Mouse (Mus musculus) left cerebral cortex, adult 8-10 months (tissue): ENCODE data around the gene Nyap1. TPM values are rescaled to one million over a fixed set of nuclear protein-coding genes. Genes with fewer than 3 reads are reported as not detected.

Experiments
- DNase-seq, 2 experiments: peaks; one replicate each; pipeline ENCODE4 v3.0.0; 2022; ENCODE audit warnings: low spot score in 2 of 2
- total RNA-seq, 4 experiments: library from RNA; stranded (reverse); gene quantifications; 2 replicates each; pipeline ENCODE4 v1.2.4; 2022

Nyap1 gene
- total RNA-seq, 4 experiments from 2014 or later = 76.3 to 78.9 (median 77.7) TPM

DNA sequence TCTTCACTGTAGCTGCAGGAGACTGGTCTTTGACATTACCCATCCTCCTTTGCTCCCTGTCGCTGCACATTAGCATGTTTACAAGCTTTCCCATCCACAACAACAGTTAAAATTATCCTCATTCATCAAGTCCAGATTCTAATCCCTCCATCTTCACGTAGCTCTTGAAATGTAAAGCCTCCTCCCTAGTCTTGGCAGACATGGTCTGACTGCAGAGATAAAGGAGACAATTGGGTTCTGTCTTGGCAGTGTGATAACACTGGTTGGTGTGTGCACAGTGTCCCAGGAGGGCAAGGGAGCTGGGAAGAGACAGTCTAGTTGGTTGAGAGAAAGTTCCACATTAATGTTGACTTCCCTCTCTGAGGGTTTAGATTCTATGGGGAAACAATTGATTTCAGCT lies 41.6 kb downstream of the Nyap1 start:
- no peak for DNase-seq

DNA sequence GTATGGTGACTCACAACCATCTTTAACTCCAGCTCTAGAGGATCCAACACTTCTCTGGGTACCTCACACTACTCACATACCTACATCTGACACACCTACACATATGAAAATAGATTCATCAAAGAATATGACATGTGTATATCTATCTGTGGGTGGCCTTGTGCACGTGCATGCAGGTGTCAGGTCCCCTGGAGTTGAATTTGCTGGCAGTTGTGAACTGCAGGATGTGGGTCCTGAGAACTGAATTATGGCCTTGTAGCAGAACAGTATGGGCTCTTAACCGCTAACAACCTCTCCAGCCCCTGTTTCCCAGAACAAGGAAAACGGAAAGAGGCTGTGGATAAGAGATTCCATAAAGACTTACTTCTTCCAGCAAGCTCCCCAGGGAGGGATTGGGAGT lies 42.3 kb downstream of the Nyap1 start:
- DNase-seq = no peak

DNA sequence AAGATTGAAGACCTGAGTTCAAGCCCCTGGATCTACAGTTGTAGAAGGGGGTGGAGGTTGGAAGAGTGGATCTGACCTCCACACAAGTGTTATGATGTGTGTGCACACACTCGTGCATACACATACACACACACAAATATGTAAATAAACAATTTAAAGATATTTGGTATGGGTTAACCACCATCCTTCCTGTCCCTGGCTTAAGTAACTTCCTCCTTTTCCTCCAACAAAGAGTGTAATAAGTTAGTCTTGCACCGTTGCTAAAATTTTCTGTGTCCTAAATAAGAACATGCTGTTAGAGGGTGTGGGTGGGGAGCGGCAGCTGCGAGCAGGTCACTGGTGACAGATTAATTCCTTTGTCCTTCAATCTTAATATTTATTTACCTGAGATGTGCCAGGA lies 45.5 kb downstream of the Nyap1 start:
- no peak for DNase-seq

DNA sequence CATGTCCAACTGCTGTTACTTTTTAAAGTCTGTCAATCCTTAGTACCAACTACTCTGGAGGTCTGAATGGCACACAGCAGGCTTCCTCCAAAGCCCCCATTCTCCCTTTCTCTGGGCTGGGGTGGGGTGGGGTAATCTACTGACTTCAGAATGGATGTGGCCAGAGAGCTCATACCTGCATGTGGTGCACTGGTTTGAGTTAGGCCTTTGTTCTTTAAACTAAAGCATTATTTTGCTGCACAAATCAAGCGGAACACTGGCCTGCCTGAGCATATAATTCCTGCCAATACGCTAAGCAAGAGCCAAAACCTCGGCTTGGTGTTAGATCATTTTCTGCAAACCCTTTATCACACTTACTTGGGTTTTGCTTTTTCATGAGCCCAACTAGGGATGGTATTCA lies 46.6 kb downstream of the Nyap1 start:
- no peak for DNase-seq

DNA sequence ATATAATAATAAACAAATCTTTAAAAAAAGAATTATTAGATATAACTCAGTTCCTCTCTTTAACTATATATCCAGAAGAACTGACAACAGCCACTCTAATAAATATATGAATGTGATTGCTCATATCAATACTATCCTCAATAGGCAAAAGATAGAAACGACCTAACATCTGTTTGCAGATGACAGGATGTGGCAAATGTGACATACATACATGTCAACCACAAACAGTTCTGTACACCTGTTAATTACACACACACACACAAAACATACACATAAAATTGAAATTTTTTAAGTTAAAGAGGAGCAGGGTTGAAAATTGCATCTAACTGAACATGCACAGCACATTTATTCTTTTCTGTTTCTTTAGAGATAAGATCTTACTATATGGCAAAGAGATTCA lies 49.5 kb downstream of the Nyap1 start:
- no peak for DNase-seq

DNA sequence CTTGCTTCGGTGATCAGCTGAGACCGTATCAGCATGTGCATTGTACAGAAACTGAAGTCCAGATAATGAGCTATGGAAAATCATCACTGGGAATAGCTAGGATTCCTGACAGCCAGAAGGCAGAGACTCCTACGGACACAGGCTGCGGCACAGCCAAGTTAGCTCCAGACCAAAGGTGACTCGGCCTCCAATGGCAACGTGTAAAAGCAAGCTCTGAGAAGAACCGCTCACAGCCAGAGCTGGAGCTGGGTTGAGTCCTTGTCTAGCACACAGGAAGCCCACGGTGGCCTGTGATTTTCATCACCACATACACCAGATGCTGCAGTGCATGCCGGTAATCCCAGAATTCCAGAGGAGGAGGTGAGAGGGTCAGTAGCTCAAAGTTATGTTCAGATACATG lies 50.9 kb downstream of the Nyap1 start:
- DNase-seq = no peak

DNA sequence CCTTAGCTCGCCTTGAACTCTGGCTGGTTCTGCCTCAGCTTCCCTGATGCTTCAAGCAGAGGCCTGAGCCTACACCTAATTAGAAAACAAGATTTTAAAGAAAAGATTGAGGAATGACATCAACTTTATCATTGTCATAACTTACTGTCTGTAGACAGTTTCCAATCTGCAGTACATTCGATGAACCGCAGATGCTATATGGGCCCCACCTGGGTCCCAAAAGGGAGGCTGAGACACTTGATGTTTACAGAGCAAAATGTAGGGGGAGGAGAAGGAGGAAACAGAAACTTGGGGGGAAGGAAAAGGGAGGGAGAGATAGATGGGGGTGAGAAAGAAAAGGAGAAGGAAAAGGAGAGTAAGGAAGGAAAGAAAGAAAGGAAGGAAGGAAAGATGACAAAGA lies 51.4 kb downstream of the Nyap1 start:
- DNase-seq = no peak

DNA sequence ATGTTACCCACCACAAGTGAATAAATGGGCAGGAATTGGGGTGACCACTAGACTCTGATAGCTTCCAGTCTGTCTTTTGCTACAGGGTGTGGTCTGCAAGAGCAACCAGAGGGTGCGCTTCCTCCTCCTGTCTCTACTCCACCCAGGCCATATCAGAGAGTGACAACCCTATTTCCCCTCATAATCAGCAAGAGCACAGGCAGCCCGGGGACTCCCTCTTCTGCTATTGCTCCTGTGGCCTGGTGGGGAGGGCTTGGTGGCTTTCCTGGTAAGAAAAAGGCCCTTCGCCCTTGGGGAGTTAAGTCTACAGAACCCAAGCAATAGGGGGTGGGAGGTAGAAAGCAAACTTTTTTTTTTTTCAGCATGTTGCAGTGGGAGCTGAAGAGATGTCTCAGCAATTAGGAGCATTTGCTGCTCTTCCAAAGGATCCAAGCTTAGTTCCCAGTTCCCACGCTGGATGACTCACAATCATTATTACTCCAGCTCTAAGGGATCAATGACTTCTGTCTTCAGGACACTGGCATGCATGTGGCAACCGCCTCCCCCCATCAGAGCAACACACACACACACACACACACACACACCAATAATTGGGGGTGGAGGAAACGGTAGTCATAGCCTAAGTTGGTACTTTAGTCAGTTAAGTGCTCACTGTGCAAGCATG lies 55.1 kb downstream of the Nyap1 start:
- no peak for DNase-seq

DNA sequence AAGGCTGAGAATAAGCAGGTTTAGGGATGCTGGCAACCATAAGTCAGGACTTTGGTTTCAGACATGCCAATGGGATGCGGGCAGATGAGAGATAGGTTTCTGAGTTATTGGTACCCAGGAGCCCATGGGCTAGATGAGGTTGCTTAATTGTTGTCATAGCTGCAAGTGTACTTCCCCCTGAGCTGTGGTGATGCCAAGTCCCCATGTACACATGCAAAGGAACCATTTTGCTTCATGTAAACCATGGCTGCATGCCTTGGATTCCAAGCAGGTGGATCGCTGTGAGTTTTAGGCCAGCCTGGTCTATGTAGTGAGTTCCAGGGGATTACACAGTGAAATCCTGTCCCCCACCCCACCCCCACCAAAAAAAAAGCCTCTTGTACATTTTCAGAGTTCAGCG lies 55.8 kb downstream of the Nyap1 start:
- DNase-seq = no peak

DNA sequence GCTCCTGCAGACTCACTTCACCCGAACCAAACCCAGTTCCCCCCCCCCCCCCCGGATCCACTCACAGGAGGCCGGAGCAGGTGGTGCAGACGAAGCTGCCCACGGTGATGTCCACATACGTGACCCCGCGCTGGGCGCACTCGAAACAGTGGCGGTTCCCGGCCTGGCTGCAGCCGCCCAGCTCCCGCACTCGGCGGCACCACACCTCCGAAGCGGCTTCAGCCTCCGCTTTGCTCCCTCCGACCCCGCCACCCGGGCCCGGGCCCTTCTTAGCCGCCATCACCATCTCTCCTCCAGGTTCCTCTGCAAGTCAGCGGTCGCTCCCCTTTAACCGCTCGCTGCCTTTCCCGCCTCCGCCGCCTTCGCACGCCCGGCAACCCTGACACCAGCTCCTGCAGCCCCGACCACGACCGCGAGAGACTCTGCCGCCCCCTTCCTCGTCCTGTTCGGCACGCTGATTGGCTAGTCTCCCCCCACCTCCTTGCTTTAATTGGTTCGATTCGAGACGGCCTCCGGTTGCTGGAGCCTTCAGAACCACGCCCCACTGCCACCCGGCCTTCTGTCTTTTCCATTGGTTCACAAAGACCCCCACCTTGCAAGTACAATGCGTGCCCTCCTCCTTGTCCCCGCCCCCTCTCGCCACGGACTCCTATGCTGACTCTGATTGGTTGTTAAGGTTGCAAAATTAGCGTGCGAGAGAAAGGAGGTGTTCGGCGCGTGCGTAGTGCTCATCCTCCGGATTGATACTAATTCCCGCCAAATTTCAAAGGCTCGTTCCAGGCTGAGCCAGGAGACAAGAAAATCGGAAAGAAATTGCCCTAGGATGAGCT lies 56.9 kb downstream of the Nyap1 start, which contains the start of gene Agfg2:
Gene Agfg2, minus strand, starts transcription at position 433 of the 830 bp plus-strand sequence.
- peak; percentile 90 to 100 for DNase-seq

DNA sequence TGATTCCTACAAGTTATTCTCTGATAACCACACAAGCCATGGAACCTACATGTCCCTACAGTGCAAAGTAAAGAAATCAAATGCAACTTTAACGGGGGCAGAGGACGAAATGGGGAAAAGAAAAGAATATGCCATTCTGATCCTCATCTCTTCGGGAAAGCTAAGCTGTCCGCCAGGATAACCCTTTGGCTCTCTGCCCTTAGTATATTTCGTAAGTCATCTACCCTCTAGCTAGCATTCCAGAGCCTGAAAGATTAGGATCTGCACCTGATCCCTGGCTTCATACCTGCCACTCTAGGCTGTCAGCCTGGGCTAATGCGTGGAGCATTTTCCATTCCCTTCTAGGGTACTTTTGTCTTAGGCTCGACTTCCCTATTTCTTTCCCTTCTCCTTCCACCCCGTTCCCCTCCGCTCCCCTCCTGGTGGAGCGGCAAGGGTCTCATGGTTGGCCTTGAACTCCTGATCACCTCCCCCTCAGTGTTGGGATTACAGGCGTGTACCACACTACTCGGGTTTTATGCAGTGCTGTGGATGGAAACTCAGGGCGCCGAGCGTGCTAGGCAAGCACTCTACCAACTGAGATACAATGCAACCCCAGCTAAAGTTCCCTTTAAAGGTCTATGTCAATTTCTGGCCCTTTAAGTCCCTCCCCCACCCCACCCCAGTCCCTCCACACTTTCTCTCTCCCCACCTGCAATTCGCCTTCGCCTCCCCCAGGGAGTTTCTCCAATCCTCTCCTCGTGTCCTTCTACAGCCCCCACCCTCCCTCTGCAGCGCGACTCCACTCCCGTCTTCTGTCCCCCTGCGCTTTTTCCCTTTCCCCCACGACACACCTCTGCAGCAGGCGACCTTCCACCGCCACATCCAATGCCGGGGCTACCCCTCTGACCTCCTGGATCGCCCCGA lies 57.8 kb downstream of the Nyap1 start:
- DNase-seq = no peak

DNA sequence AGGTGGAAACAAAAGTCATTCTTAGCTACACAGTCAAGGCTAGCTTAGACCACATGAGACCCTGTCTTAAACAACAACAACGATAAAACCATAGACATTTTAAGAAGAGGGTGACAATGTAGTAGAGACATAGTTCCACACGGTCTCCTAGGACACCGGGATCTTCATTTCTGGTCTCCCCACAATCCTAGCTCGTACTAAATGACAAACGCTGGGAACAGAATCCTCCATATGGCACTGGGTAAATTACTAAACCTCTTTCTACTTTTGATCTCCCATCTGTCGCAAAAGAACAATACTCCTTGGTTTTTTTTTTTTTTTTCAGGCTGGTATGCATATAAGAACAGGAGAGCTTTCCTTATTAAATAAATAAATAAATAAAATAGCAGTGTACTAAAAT lies 58.9 kb downstream of the Nyap1 start:
- no peak for DNase-seq

Other genes with a start within 250 kb of the Nyap1 start
- 10 to 100 TPM; 32.3 to 34.8 (median 32.8) TPM for gene Pop7, start 239.1 kb downstream of the Nyap1 start, total RNA-seq
- 10 to 100 TPM; 62.1 to 65.2 (median 63.5) TPM for gene Gigyf1, start 223.1 kb downstream of the Nyap1 start, total RNA-seq
- gene Epo, start 208.4 kb downstream of the Nyap1 start, total RNA-seq = not detected
- 100 to 1,000 TPM; 654 to 672 (median 660) TPM for gene Gnb2, start 208.1 kb downstream of the Nyap1 start, total RNA-seq
- 100 to 1,000 TPM; 111 to 119 (median 113) TPM for gene Actl6b, start 188.1 kb downstream of the Nyap1 start, total RNA-seq
- 10 to 100 TPM; 10.7 to 16.2 (median 12.7) TPM for gene Tfr2, start 171.8 kb downstream of the Nyap1 start, total RNA-seq
- gene Mospd3, start 140.5 kb downstream of the Nyap1 start, total RNA-seq = 10 to 100 TPM; 18.6 to 29.9 (median 21.4) TPM
- gene Pcolce, start 127.8 kb downstream of the Nyap1 start, total RNA-seq = 10 to 100 TPM; 12.8 to 14.6 (median 13.8) TPM
- under 1 TPM; 0.16 to 0.28 (median 0.20) TPM for gene Fbxo24, start 112.6 kb downstream of the Nyap1 start, total RNA-seq
- 10 to 100 TPM in 3 of 4 experiments, 1 to 10 TPM in 1; 9.5 to 18.0 (median 16.0) TPM for gene Lrch4, start 112.5 kb downstream of the Nyap1 start, total RNA-seq
- gene Gm20605, start 112.4 kb downstream of the Nyap1 start, total RNA-seq = 10 to 100 TPM in 1 of 4 experiments, 1 to 10 TPM in 3; 5.6 to 11.5 (median 8.8) TPM
- gene Sap25, start 100.3 kb downstream of the Nyap1 start, total RNA-seq = 1 to 10 TPM in 3 of 4 experiments, under 1 TPM in 1; 0.91 to 5.9 (median 3.5) TPM
- under 1 TPM in 2 of 4 experiments, not detected in 2; 0.18 to 0.26 TPM for gene Irs3, start 95.9 kb downstream of the Nyap1 start, total RNA-seq
- gene Agfg2, start 56.9 kb downstream of the Nyap1 start, total RNA-seq = 10 to 100 TPM; 50.0 to 54.8 (median 51.4) TPM
- 100 to 1,000 TPM; 149 to 216 (median 162) TPM for gene Tsc22d4, start 4.1 kb upstream of the Nyap1 start, total RNA-seq
- 10 to 100 TPM; 14.5 to 20.2 (median 15.9) TPM for gene Ppp1r35, start 37.2 kb upstream of the Nyap1 start, total RNA-seq
- 10 to 100 TPM; 42.8 to 57.8 (median 45.5) TPM for gene Mepce, start 46.0 kb upstream of the Nyap1 start, total RNA-seq
- gene Zcwpw1, start 46.2 kb upstream of the Nyap1 start, total RNA-seq = 1 to 10 TPM; 5.9 to 8.7 (median 7.8) TPM
- 1 to 10 TPM in 3 of 4 experiments, under 1 TPM in 1; 0.91 to 2.6 (median 1.8) TPM for gene Pilra, start 94.7 kb upstream of the Nyap1 start, total RNA-seq
- not detected for gene Pilrb1, start 116.5 kb upstream of the Nyap1 start, total RNA-seq
- gene Pilrb2, start 130.2 kb upstream of the Nyap1 start, total RNA-seq = not detected
- gene Cyp3a13, start 180.0 kb upstream of the Nyap1 start, total RNA-seq = under 1 TPM; 0.37 to 0.59 (median 0.51) TPM
- gene Gjc3, start 221.5 kb upstream of the Nyap1 start, total RNA-seq = 10 to 100 TPM; 22.7 to 28.6 (median 25.6) TPM
- gene Azgp1, start 239.9 kb upstream of the Nyap1 start, total RNA-seq = not detected